Mouse (Mus musculus) liver, embryonic 12.5 days (tissue): ENCODE measurements at regions not wholly inside any gene's neighbourhood (a gene's known extent, or its start where the extent isn't known, plus 50 kb on each side); places are given as distances from the start of the nearest gene placed in this dataset.

Source experiments
- ATAC-seq: fragments of 200-750 bp; cut with Nextera tagmentation; 2 replicates; pipeline ENCODE4 v1.8.0; 2017; ENCODE audit warnings: moderate number of reproducible peaks, mild to moderate bottlenecking, moderate library complexity
- H3K27ac ChIP-seq: fragments of 300-500 bp; sonication (generic); 2 replicates; pipeline ENCODE4 v1.5.1; 2016; ENCODE audit warnings: mild to moderate bottlenecking
- H3K27me3 ChIP-seq: fragments of 300-500 bp; sonication (generic); replicated peaks from 2 replicates; pipeline ENCODE4 v1.6.1; 2016; ENCODE audit warnings: mild to moderate bottlenecking, moderate library complexity
- H3K36me3 ChIP-seq: fragments of 300-500 bp; sonication (generic); 2 replicates; pipeline ENCODE4 v1.6.1; 2016; ENCODE audit warnings: mild to moderate bottlenecking, moderate library complexity
- H3K4me1 ChIP-seq: fragments of 300-500 bp; sonication (generic); 2 replicates; pipeline ENCODE4 v1.6.1; 2016
- H3K4me2 ChIP-seq: fragments of 300-500 bp; sonication (generic); 2 replicates; pipeline ENCODE4 v1.6.1; 2016; ENCODE audit warnings: mild to moderate bottlenecking, moderate library complexity
- H3K4me3 ChIP-seq: fragments of 300-500 bp; sonication (generic); 2 replicates; pipeline ENCODE4 v1.5.1; 2016; ENCODE audit warnings: mild to moderate bottlenecking, moderate library complexity
- H3K9ac ChIP-seq: fragments of 300-500 bp; sonication (generic); 2 replicates; pipeline ENCODE4 v1.6.1; 2016; ENCODE audit warnings: mild to moderate bottlenecking, moderate library complexity
- H3K9me3 ChIP-seq: fragments of 300-500 bp; sonication (generic); replicated peaks from 2 replicates; pipeline ENCODE4 v1.6.1; 2016; ENCODE audit warnings: mild to moderate bottlenecking, moderate library complexity
- WGBS: fragments of 180-500 bp; shearing (Covaris S2); methylation state at CpG from one replicate; pipeline ENCODE4 v1.1.7; 2016; ENCODE audit not compliant: insufficient replicate concordance; 5-methylcytosine and 5-hydroxymethylcytosine counted together

DNA sequence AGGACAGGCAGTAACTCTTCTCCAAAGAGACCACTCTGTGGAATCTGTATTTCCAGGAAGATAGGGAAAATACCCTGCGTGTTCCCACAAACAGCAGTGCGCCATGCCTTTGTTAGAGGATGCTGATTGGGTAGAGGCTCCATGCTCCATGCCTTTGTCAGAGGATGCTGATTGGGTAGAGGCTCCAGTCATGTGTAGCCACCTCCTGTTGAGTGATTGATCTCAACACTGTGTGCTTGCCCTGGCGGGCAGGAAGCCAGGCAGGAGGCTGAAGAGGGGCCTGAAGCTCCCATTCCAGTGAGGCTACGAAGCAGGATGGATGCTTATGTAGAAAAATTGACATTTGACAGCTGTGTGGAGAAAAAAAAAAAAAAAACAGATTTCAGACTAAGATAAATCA is 131.9 kb upstream of the Prr30 start:
- Histone ChIP-seq H3K27ac (no peak overlapping the region), H3K27me3 (no peaks in the 10 kb centered on the region), H3K4me1 (no peaks in the 10 kb centered on the region), H3K36me3 (no peaks in the 10 kb centered on the region), H3K9me3 (no peaks in the 10 kb centered on the region), H3K4me3 (no peak overlapping the region), H3K9ac (no peak overlapping the region), H3K4me2 (no peak overlapping the region)
- WGBS = 49% methylated on average over 4 of the region's 4 CpGs
- no peak for ATAC-seq

GRCm38 (mm10) chr14:101327421-101327820 is 127.3 kb upstream of the Prr30 start:
- no peak overlapping the region for H3K9ac ChIP-seq
- no peaks in the 10 kb centered on the region for H3K36me3 ChIP-seq
- no peaks in the 10 kb centered on the region for H3K4me1 ChIP-seq
- no peaks in the 10 kb centered on the region for H3K27me3 ChIP-seq
- WGBS = 75% methylated on average over 6 of the region's 6 CpGs
- no peaks in the 10 kb centered on the region for H3K9me3 ChIP-seq
- H3K4me2 ChIP-seq = no peak overlapping the region
- no peak for ATAC-seq
- no peak overlapping the region for H3K27ac ChIP-seq
- no peak overlapping the region for H3K4me3 ChIP-seq

GRCm38 (mm10) chr14:101326477-101326941 is 126.4 kb upstream of the Prr30 start:
- H3K4me3 ChIP-seq = no peak overlapping the region
- WGBS = 60% methylated on average over 12 of the region's 12 CpGs
- H3K9me3 ChIP-seq = no peaks in the 10 kb centered on the region

GRCm38 (mm10) chr14:101323361-101323760 is 123.2 kb upstream of the Prr30 start:
- H3K27ac ChIP-seq = no peak overlapping the region
- H3K9ac ChIP-seq = no peak overlapping the region
- no peak overlapping the region for H3K4me3 ChIP-seq
- no peak for ATAC-seq
- no peaks in the 10 kb centered on the region for H3K4me1 ChIP-seq
- H3K36me3 ChIP-seq = no peaks in the 10 kb centered on the region
- WGBS = 81% methylated on average over 6 of the region's 6 CpGs
- H3K27me3 ChIP-seq = no peaks in the 10 kb centered on the region
- H3K9me3 ChIP-seq = no peaks in the 10 kb centered on the region
- H3K4me2 ChIP-seq = no peak overlapping the region

More at GRCm38 (mm10) chr14:101326477-101326941, 126.4 kb upstream of the Prr30 start:
- H3K27me3 ChIP-seq = no peaks in the 10 kb centered on the region
- no peaks in the 10 kb centered on the region for H3K4me1 ChIP-seq
- H3K4me2 ChIP-seq = no peak overlapping the region
- H3K36me3 ChIP-seq = no peaks in the 10 kb centered on the region
- H3K27ac ChIP-seq = no peak overlapping the region
- H3K9ac ChIP-seq = no peak overlapping the region
- ATAC-seq = no peak

DNA sequence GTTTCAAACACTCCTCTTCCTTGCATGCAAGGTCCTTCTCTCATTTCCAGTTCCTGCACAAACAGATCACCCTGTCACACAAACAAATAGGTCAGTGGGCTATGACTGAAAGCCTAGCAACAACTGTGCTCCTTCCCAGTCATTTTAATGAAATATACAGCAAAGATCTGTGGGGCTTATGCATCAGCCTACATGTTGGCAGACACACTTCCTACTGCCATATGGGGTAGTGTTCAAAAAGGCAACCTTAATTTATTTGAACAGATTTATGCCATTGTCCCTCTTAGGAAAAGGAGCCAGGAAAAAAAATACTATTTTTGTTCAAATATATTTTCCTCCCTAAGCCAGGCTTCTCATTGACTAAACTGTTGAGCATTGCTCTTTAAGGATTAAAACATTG is 107.8 kb upstream of the Prr30 start:
- ATAC-seq = no peak
- no peaks in the 10 kb centered on the region for H3K9me3 ChIP-seq
- no peak overlapping the region for H3K27ac ChIP-seq

DNA sequence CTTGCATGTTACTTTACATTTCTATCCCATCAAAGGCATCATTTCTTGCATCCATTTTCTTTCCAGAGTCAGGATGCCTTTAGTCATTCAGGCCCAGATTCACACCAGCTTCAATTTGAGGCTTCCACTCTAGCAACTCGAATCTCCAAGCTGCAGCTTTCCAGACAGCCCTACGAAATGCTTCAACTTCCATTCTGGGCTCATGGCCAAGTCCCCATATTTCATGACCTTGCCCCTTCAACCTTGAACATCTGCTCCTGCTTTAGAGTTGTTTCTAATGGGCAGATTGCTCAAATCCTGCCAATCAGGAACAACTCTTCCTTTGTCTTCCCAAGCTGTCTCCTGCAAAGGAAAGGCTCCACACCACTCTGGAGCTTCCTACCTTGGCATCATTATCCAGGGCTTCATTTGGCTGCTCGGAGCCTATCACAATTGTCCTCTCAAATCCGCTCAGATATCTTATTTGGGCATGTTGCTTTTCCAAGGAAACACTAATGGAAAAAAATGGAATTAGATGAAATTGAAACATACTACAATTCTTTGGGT is 104.4 kb upstream of the Prr30 start:
- Histone ChIP-seq H3K4me3 (no peak overlapping the region), H3K9ac (no peak overlapping the region), H3K27ac (no peak overlapping the region), H3K9me3 (no peaks in the 10 kb centered on the region), H3K36me3 (no peaks in the 10 kb centered on the region), H3K27me3 (no peaks in the 10 kb centered on the region), H3K4me2 (no peak overlapping the region), H3K4me1 (no peaks in the 10 kb centered on the region)
- no peak for ATAC-seq
- 46% methylated on average over 4 of the region's 4 CpGs for WGBS

More for the DNA sequence above, 107.8 kb upstream of the Prr30 start:
- Histone ChIP-seq H3K4me1 (no peaks in the 10 kb centered on the region), H3K9ac (no peak overlapping the region), H3K4me2 (no peak overlapping the region), H3K27me3 (no peaks in the 10 kb centered on the region), H3K4me3 (no peak overlapping the region), H3K36me3 (no peaks in the 10 kb centered on the region)

- H3K9me3 ChIP-seq = no peaks in the 10 kb centered on the region
- no peak overlapping the region for H3K27ac ChIP-seq
- no peaks in the 10 kb centered on the region for H3K36me3 ChIP-seq
- H3K4me1 ChIP-seq = no peaks in the 10 kb centered on the region
- WGBS = 82% methylated on average over 3 of the region's 3 CpGs
- no peak overlapping the region for H3K4me3 ChIP-seq
- no peak overlapping the region for H3K4me2 ChIP-seq
- no peak for ATAC-seq
- H3K9ac ChIP-seq = no peak overlapping the region
- no peaks in the 10 kb centered on the region for H3K27me3 ChIP-seq
These were observed 97.7 kb upstream of the Prr30 start for GRCm38 (mm10) chr14:101297841-101298240.

GRCm38 (mm10) chr14:101294693-101295092 is 94.6 kb upstream of the Prr30 start:
- Histone ChIP-seq H3K27me3 (no peaks in the 10 kb centered on the region), H3K27ac (no peak overlapping the region), H3K4me3 (no peak overlapping the region), H3K9me3 (no peaks in the 10 kb centered on the region), H3K36me3 (no peaks in the 10 kb centered on the region), H3K4me2 (no peak overlapping the region), H3K9ac (no peak overlapping the region), H3K4me1 (no peaks in the 10 kb centered on the region)
- no peak for ATAC-seq
- 26% methylated on average over 7 of the region's 7 CpGs for WGBS

DNA sequence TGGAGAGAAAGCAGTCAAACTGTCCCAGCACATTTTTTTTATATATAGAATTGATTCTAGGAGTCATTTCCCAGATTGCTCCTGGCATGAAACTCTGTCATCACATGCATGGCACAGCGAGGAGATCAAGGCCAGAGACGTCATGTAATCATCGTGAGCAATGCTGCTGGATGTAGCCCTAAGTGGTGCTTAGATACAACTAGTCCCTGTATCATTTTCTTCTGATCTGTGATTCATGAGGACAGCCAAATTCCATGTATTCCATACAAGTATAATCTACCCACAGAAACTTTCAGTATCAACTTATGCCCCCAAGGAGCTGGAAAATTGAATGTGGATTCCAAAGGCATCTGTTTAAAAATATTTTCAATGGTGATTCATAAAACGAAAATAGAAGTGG is 87.6 kb upstream of the Prr30 start:
- Histone ChIP-seq H3K9me3 (no peaks in the 10 kb centered on the region), H3K4me3 (no peak overlapping the region), H3K4me1 (no peaks in the 10 kb centered on the region), H3K9ac (no peak overlapping the region), H3K4me2 (no peak overlapping the region), H3K36me3 (no peaks in the 10 kb centered on the region), H3K27me3 (no peaks in the 10 kb centered on the region), H3K27ac (no peak overlapping the region)
- ATAC-seq = no peak
- WGBS = 60% methylated on average over 4 of the region's 4 CpGs

GRCm38 (mm10) chr14:101269048-101269789 is 69.1 kb upstream of the Prr30 start:
- no peaks in the 10 kb centered on the region for H3K27me3 ChIP-seq
- ATAC-seq = no peak
- no peaks in the 10 kb centered on the region for H3K36me3 ChIP-seq
- H3K9me3 ChIP-seq = no peaks in the 10 kb centered on the region
- no peaks in the 10 kb centered on the region for H3K4me1 ChIP-seq
- H3K27ac ChIP-seq = no peak overlapping the region
- 40% methylated on average over 4 of the region's 4 CpGs for WGBS
- no peak overlapping the region for H3K4me3 ChIP-seq
- H3K9ac ChIP-seq = no peak overlapping the region
- H3K4me2 ChIP-seq = no peak overlapping the region

- 64% methylated on average over 2 of the region's 2 CpGs for whole genome bisulfite sequencing
- Histone ChIP-seq H3K4me1 (no peaks in the 10 kb centered on the region), H3K27ac (no peak overlapping the region), H3K4me2 (no peak overlapping the region), H3K9me3 (no peaks in the 10 kb centered on the region), H3K4me3 (no peak overlapping the region), H3K36me3 (no peaks in the 10 kb centered on the region), H3K9ac (no peak overlapping the region), H3K27me3 (no peaks in the 10 kb centered on the region)
- ATAC-seq = no peak
These were observed 67.4 kb upstream of the Prr30 start for GRCm38 (mm10) chr14:101267536-101267935.
